ENCODE assay signal across 8 mouse cellular contexts in genomic region chrX:99291423-99291963, GRCm38 (mm10).
DNase-seq lines count a peak whose midpoint lies in the region; ATAC-seq lines count a peak whose summit lies in the region.

No protein-coding gene starts in this region.

- H3K36me3 ChIP-seq in intestine, embryonic 14.5 days (ENCODE audit: control insufficient read depth, insufficient read depth, low read length): no peaks in the 10 kb centered on the region
- no peaks in the 10 kb centered on the region for H3K36me3 ChIP-seq in liver, embryonic 13.5 days
- H3K36me3 ChIP-seq in stomach, embryonic 15.5 days: no peaks in the 10 kb centered on the region

- no peak overlapping the region for H3K4me2 ChIP-seq in intestine, embryonic 14.5 days (ENCODE audit: low read length)
- no peak overlapping the region for H3K4me2 ChIP-seq in liver, embryonic 13.5 days
- H3K4me2 ChIP-seq in stomach, embryonic 15.5 days: no peak overlapping the region

- DNase-seq in embryo, embryonic 10.5 days (ENCODE audit: low spot score): peak; percentile 17
- DNase-seq in embryo, embryonic 10 days (ENCODE audit: low spot score): no peak
- DNase-seq in gastrocnemius, postnatal 10 days: peak; percentile 55
- DNase-seq in intestine, embryonic 14.5 days (ENCODE audit: low spot score): no peak
- no peak for DNase-seq in liver, embryonic 13.5 days
- no peak for DNase-seq in cerebellum, adult 9-10 months

- H3K9ac ChIP-seq in intestine, embryonic 14.5 days (ENCODE audit: low read length): no peak overlapping the region
- H3K9ac ChIP-seq in liver, embryonic 13.5 days: no peak overlapping the region
- no peak overlapping the region for H3K9ac ChIP-seq in stomach, embryonic 15.5 days

- 21% methylated on average over 7 of the region's 10 CpGs for WGBS in intestine, embryonic 14.5 days
- WGBS in liver, embryonic 13.5 days (ENCODE audit: insufficient replicate concordance): 51% methylated on average over 8 of the region's 10 CpGs
- 32% methylated on average over 9 of the region's 10 CpGs for WGBS in stomach, embryonic 15.5 days

- H3K4me1 ChIP-seq in intestine, embryonic 14.5 days (replicated peaks; ENCODE audit: control insufficient read depth, insufficient read depth, low read length): 0 out of 2 replicates have a peak, but pooled peaks cover 6% of the 10 kb centered on the region
- H3K4me1 ChIP-seq in liver, embryonic 13.5 days (replicated peaks): no peaks in the 10 kb centered on the region
- H3K4me1 ChIP-seq in stomach, embryonic 15.5 days: peaks cover 6% of the 10 kb centered on the region; the same call in 1 of the 2 replicates

- ATAC-seq in intestine, embryonic 14.5 days (replicated peaks; ENCODE audit: low FRiP score, low TSS enrichment, low read depth): peak; percentile 64
- ATAC-seq in liver, embryonic 13.5 days (ENCODE audit: low read depth): peak; percentile 51; the same call in 1 of the 2 replicates
- peak; percentile 79 for ATAC-seq in stomach, embryonic 15.5 days (ENCODE audit: insufficient read depth, low FRiP score, low read depth)
- no peak for ATAC-seq in granulocyte monocyte progenitor cell, adult 5-6 weeks (replicated peaks; ENCODE audit: poor library complexity, severe bottlenecking)

- no peak overlapping the region for H3K4me3 ChIP-seq in intestine, embryonic 14.5 days (ENCODE audit: low read depth, low read length)
- no peak overlapping the region for H3K4me3 ChIP-seq in liver, embryonic 13.5 days (replicated peaks)
- no peak overlapping the region for H3K4me3 ChIP-seq in stomach, embryonic 15.5 days (replicated peaks)

- H3K9me3 ChIP-seq in intestine, embryonic 14.5 days (ENCODE audit: control insufficient read depth, low read length): no peaks in the 10 kb centered on the region
- no peaks in the 10 kb centered on the region for H3K9me3 ChIP-seq in liver, embryonic 13.5 days (replicated peaks)
- H3K9me3 ChIP-seq in stomach, embryonic 15.5 days: no peaks in the 10 kb centered on the region

- H3K27me3 ChIP-seq in intestine, embryonic 14.5 days (replicated peaks; ENCODE audit: control insufficient read depth, insufficient read depth, low read length): peaks cover 21% of the 10 kb centered on the region; the same call in 1 of the 2 replicates
- H3K27me3 ChIP-seq in liver, embryonic 13.5 days: peaks cover 28% of the 10 kb centered on the region; the same call in 1 of the 2 replicates
- H3K27me3 ChIP-seq in stomach, embryonic 15.5 days (replicated peaks): peaks cover 8% of the 10 kb centered on the region; the same call in 1 of the 2 replicates

- H3K27ac ChIP-seq in intestine, embryonic 14.5 days (ENCODE audit: low read depth): peak overlapping the region; percentile 73; the same call in 1 of the 2 replicates
- no peak overlapping the region for H3K27ac ChIP-seq in liver, embryonic 13.5 days
- peak overlapping the region; percentile 61 for H3K27ac ChIP-seq in stomach, embryonic 15.5 days

Comparison
In these comparisons a context has a peak if more than half of its experiments do, and no peak if none do; other contexts are left out.
1. DNase-seq: peak in embryo, embryonic 10.5 days (single experiment) and gastrocnemius, postnatal 10 days (single experiment); none in embryo, embryonic 10 days (single experiment), intestine, embryonic 14.5 days (single experiment), liver, embryonic 13.5 days (single experiment) and cerebellum, adult 9-10 months (single experiment).